Mouse (Mus musculus): ENCODE results near the gene Retn. TPM values are rescaled to one million over a fixed set of nuclear protein-coding genes. Genes with fewer than 3 reads are reported as not detected.

Retn gene
- total RNA-seq, 2 experiments from 2014 or later = 0.31 to 0.40 TPM

- no peak for DNase-seq
- intact Hi-C loops (cut with DNase I) = no loop called here
These were observed 1.3 kb downstream of the Retn start for GRCm38 (mm10) chr8:3656725-3657381.

DNA sequence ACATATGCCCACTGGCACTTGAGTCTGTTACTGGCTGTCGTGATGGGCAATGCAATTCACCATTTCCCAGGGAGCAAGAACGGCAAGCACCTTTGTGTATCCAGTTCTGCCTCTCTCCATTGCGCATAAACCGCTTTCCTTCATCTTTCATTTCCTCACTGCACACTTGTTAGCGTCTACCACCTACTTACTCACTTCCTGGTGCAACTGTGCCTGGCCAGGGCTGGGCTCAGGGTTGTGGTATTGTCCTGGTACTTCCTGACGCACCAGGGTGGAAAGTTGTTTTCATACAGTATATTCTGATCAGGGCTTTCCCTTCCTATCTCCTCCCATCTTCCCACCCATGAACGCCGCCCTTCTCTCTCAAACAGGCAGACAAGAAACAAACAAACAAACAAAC lies 5.3 kb downstream of the Retn start:
- no peak for DNase-seq
- intact Hi-C loops (cut with DNase I) = no loop called here

GRCm38 (mm10) chr8:3664405-3664804 lies 8.8 kb downstream of the Retn start:
- DNase-seq = no peak
- intact Hi-C loops (cut with DNase I) = no loop called here

GRCm38 (mm10) chr8:3665507-3665906 lies 9.9 kb downstream of the Retn start, which contains the start of gene Mcemp1:
TSS of gene Mcemp1 (plus strand) at chr8:3665754.
- DNase-seq = no peak
- intact Hi-C loops (cut with DNase I) = no loop called here

GRCm38 (mm10) chr8:3670388-3670787 lies 14.8 kb downstream of the Retn start:
- intact Hi-C loops (cut with DNase I) = loop anchor here (5.0 to 10.0 kb wide), 2 partner anchors 208 to 316 kb away; partner anchors contain the start of gene A430078G23Rik
- no peak for DNase-seq

DNA sequence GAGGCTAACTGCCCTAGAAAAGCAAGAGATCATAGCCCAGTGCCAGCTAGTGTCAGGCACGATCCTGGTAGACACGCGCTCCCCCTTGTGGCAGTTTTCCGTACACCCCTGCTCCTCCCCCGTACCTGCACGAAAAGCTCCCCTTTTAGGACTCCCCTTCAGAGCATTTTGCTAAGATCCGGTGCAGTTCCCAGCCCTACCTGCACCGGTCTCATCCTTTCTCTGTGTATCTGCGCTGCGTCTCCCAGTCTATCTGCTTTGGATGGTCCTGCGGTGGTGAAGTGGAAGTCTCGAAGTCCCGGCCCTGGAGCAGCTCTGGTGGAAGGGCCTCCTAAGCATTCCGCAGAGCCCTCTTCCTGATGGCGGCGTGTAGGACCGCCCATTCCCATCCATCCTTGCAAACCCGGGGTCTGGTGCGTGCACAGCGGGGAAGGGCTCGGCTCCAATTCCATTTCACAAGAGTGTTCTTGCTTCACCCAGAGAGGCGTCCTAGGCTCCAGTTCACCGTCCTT lies 16.5 kb downstream of the Retn start, which contains the start of gene Fcor:
Fcor (minus strand) TSS at position 383 of the 512 bp plus-strand sequence.
- intact Hi-C loops (cut with DNase I) = loop anchor here (1.0 to 10.0 kb wide), 4 partner anchors 43 to 317 kb away; partner anchors contain the start of gene A430078G23Rik
- peak; percentile 80 to 86 for DNase-seq

DNA sequence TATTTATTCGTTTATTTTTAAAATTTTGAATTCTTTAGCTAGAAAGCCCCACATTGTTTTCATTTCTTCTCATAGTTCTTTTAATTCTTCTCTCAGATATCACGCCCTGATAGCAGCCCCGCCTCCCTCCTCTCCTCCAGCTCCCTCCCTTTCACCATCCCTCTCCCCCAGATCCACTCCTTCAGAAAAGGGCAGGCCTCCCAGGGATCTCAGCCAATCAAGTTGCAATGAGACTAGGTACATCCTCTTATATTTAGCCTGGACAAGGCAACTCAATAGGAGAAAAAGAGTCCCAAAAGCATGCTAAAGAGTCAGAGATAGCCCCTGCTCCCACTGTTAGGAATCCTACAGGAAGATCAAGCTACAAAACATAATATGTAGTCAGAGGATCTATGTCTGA lies 19.1 kb downstream of the Retn start:
- intact Hi-C loops (cut with DNase I) = loop anchor here (5.0 to 10.0 kb wide), 2 partner anchors 212 to 320 kb away; partner anchors contain the start of gene A430078G23Rik
- DNase-seq = no peak

DNA sequence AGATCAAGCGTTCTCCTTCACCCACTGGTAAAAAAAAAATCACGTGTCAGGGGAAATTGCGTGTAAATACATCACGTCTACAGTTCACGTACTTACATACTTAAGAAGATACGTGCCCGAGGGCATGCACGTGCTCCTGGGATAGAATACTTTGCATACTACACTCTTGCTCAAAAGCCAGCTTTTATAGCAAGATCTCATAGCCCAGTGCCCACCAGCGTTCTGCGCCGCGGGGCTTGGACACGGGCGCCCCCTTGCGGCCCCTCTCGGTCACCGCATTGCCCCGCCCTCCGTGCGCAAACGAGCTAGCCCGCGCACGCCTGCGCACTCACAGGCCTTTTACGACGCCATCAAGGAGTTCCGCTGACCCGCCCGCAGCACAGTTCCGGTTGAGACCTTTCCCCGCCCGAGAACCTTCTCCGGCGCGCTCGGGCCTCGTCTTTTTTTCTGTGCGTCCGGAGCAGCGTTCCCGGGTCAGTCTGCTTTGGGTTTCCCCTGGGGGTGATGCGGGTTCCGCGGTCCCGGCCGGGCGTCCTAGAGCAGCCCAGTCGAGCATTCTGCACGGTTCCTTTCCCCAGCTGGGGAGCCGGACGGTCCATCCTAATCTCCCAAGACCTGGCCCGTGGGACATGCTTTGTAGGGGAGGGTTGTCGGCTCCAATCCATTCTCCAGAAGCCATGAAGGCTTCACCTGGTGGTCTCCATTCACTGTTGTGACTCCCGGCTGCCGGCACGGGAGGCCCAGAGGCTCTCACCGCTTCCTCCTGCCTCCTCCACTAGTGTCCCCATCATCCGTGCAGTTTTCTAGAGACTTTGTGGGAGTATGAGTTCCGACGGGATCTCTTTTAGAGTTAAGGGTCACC lies 20.8 kb downstream of the Retn start, which contains the start of gene Trappc5:
Trappc5 (plus strand) TSS at position 169 of the 862 bp plus-strand sequence.
- intact Hi-C loops (cut with DNase I) = loop anchor here (2.0 to 10.0 kb wide), 2 partner anchors 56 to 322 kb away; partner anchors contain the start of genes A430078G23Rik, Pet100 and Xab2
- DNase-seq = peak; percentile 95

DNA sequence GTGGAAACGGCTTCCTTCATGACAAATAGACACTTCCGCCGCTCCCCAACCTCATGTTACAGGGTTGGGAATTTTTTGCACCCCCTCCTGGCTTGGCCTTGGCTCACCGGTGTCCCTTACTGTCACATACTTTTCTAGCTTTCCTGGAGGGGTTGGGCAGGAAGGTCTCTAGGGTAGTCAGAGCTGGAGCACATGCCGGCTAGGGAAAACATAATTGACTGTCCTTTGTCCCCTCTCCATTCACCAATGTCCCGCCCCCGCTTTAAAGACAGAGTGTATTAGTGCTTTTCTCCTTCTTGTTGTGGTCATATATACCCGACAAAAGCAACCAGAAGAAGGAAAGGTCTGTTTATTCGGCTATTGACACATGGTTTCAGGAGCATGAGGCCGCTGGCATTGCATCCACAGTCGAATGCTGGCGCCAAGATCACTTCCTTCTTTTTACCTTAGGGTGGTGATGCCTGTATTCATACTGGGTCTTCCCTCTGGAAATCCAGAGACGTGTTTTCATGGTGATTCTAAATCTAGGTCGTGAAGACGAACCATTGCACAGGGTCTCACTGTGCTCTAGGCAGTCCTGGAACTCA lies 21.5 kb downstream of the Retn start:
- peak in 1 of 2 experiments; percentile 14 for DNase-seq
- intact Hi-C loops (cut with DNase I) = loop anchor here (2.0 to 10.0 kb wide), 2 partner anchors 56 to 322 kb away; partner anchors contain the start of genes A430078G23Rik, Pet100 and Xab2

GRCm38 (mm10) chr8:3678831-3679230 lies 23.3 kb downstream of the Retn start:
- intact Hi-C loops (cut with DNase I) = loop anchor here (10.0 kb wide), 1 partner anchor 324 kb away; the partner anchor contains the start of gene A430078G23Rik
- no peak for DNase-seq

GRCm38 (mm10) chr8:3679236-3679635 lies 23.7 kb downstream of the Retn start:
- intact Hi-C loops (cut with DNase I) = loop anchor here (10.0 kb wide), 1 partner anchor 324 kb away; the partner anchor contains the start of gene A430078G23Rik
- DNase-seq = no peak

DNA sequence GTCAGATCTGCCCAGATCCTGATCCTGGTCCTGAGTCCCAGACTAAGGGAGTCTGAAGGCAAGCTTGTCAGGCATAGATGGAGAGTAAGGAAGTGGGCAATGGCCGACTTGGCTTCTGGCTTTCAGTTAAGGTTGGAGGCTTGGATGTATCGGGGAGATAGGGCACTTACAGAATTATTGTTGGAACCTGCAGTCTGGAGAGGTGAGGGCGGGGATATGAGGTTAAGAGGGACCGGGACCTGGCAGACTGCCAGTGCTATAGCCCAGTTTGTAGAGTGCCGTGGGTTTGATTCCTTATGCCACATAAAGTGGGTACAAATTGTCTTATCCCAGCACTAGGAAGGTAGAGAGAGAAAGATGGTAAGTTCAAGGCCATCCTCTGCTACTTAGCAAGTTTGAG lies 24.1 kb downstream of the Retn start:
- DNase-seq = no peak
- intact Hi-C loops (cut with DNase I) = loop anchor here (10.0 kb wide), 1 partner anchor 325 kb away; the partner anchor contains the start of gene A430078G23Rik

GRCm38 (mm10) chr8:3682435-3682834 lies 26.9 kb downstream of the Retn start:
- no peak for DNase-seq

GRCm38 (mm10) chr8:3683408-3684176 lies 28.0 kb downstream of the Retn start:
- intact Hi-C loops (cut with DNase I) = no loop called here
- DNase-seq = peak; percentile 33 to 47

More at GRCm38 (mm10) chr8:3682435-3682834, 26.9 kb downstream of the Retn start:
- intact Hi-C loops (cut with DNase I) = no loop called here

DNA sequence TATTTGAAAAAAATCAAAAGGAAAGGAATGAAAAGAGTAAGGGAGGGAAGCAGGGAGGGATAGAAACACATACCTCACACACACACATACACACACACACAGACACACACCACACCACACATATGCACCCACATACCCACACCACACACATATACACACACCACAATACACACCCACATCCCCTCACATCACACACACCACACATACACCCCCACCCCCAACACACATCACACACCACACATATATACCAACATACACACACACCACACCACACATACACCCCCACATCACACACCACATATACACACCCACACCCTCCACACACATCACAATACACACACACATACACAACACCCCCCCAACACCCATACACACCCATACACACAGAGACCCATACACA lies 29.0 kb downstream of the Retn start:
- intact Hi-C loops (cut with DNase I) = no loop called here
- DNase-seq = no peak

- intact Hi-C loops (cut with DNase I) = no loop called here
- no peak for DNase-seq
These were observed 29.9 kb downstream of the Retn start for GRCm38 (mm10) chr8:3685422-3685821.

DNA sequence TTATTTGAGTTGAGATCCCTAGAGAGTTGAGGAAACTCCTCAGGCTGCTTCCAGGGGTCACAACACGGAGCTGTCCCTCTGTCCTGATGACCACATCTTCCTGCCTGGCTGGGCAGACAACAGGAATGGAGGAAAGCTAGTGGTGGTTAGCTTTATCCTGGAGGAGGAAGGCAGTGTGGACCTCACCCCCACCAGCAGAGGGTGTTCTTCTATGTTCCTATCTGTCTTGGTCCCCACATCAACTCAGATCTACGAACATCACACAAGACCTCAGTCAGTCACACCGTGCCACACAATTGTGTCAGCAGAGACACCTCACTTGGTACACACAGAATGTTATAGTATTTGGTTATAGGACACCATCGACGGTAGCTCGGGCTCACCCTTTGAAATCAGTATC lies 32.0 kb downstream of the Retn start:
- intact Hi-C loops (cut with DNase I) = no loop called here
- DNase-seq = no peak

GRCm38 (mm10) chr8:3690774-3691173 lies 35.2 kb downstream of the Retn start:
- no peak for DNase-seq
- intact Hi-C loops (cut with DNase I) = no loop called here

DNA sequence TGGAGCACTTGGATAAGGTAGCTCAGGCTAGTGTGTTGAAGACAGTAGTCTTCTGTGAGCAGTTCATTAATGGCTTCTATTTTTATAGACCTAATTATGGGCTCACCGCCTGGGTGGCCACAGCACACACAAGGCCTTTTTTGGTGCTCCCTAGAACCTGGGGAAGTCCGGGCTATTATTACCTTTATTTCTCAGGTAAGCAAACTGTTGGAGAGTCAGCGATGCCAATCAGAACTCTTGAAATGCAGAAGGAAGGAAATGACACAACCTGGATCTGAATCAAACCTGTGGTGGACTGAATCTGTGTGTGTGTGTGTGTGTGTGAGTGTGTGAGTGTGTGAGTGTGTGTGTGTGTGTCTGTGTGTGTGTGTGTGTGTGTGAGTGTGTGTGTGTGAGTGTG lies 38.6 kb downstream of the Retn start, which contains the start of gene Fcer2a:
Fcer2a (minus strand) TSS at position 55 of the 400 bp plus-strand sequence.
- intact Hi-C loops (cut with DNase I) = no loop called here
- no peak for DNase-seq
